Mouse (Mus musculus) left cerebral cortex, adult 9 months (tissue): ENCODE measurements around the gene C5ar2.

Experiments
- DNase-seq, 2 experiments: peaks; one replicate each; pipeline ENCODE4 v3.0.0; 2022; ENCODE audit warnings: low spot score in 2 of 2

C5ar2 gene

GRCm38 (mm10) chr7:16201136-16201535, 42.8 kb downstream of the C5ar2 start:
- DNase-seq: no peak

DNA sequence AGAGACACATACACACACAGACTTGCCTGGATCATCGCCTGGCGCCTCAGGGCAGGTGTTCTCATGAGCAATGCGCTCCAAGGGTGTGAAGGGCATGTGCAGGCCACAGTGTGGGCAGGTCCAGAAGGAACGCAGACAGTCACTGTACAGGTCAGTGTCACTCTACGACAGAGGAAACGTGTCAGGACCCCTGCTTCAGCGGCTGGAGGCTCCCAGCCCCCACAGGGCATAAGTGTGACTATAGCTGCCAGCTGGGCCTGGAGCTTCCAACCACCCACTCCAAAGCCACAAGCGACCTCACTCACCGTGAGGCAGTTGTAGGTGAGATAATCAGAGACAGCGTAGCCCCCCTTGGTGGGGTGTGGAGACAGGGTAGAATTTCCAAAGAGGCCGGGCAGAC, 45.4 kb downstream of the C5ar2 start:
- DNase-seq: no peak

- no peak for DNase-seq
These were observed 46.8 kb downstream of the C5ar2 start for GRCm38 (mm10) chr7:16197166-16197565.

DNA sequence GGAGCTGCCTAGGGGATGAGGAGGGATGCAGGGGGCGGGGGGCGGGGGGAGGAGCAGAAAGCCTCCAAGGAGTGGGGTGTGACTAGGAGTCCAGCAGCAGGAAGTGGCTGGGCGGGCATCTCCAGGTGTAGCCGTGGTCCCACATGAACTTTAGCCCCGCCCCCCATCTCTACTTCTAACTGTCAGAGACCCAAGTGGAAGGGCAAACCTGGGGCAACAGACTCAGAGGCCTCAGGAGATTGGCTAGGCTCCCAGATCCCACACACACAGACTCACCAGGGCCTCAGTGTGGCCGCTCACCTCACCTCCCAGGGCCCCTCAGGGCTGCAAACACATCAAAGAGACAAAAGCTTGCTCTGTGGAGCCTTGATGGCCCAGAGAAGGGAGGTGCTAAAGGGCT, 47.3 kb downstream of the C5ar2 start:
- no peak for DNase-seq

- no peak for DNase-seq
These were observed 50.3 kb downstream of the C5ar2 start for GRCm38 (mm10) chr7:16193702-16194101.

DNA sequence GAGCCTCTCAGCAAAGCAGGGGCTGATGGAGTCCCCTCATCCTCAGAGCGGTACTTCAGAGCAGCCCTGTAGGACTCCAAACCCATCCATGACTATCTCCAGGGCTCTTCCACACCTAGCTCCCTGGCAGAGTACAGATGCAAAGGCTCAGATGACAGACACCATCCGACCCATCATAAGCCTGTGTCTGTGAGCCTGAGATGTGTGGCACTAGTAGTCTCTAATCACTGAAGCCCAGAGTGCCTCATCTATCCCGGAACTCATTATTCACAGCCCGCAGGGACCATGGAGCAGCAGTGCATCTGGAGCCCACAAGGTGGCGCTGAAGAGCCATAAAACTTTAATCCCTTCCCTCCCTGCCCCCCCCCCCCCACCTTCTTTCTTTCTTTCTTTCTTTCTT, 51.6 kb downstream of the C5ar2 start:
- DNase-seq: peak in 1 of 2 experiments; percentile 89

GRCm38 (mm10) chr7:16187494-16187893, 56.5 kb downstream of the C5ar2 start:
- DNase-seq: no peak
